Mouse (Mus musculus) cerebellum, postnatal 25 days (tissue): ENCODE measurements around the gene Slc12a4.
A peak's percentile ranks its signal among the peaks of the same experiment; 100 is the strongest.
"Not testable (repeated sequence)": the region's sequence is repeated elsewhere in the genome, so short reads cannot be mapped to it uniquely, and the experiment has no call there.

ENCODE experiments used
- DNase-seq, 2 experiments: peaks; one replicate each; pipeline ENCODE4 v3.0.0; 2021; ENCODE audit warnings: mixed read lengths in 2 of 2

Gene Slc12a4

GRCm38 (mm10) chr8:105965905-105966341 lies at the start of gene Slc12a4:
Slc12a4 (minus strand) TSS chr8:105966097.
- DNase-seq, result peak in 1 of 2 experiments; percentile 56

- DNase-seq, result not testable (repeated sequence)
Observed at GRCm38 (mm10) chr8:106012203-106012602, 46.3 kb upstream of the Slc12a4 start.

GRCm38 (mm10) chr8:106011643-106011986 lies 45.7 kb upstream of the Slc12a4 start, which contains the start of gene Ddx28:
Ddx28 (minus strand) TSS chr8:106011882.
- DNase-seq, result no peak

- DNase-seq, result peak; percentile 97 to 98
Observed at GRCm38 (mm10) chr8:106010748-106011642, 45.1 kb upstream of the Slc12a4 start.

GRCm38 (mm10) chr8:106007891-106008290 lies 42.0 kb upstream of the Slc12a4 start:
- DNase-seq, result not testable (repeated sequence)

GRCm38 (mm10) chr8:106007135-106007534 lies 41.2 kb upstream of the Slc12a4 start:
- no peak for DNase-seq

GRCm38 (mm10) chr8:106006413-106006812 lies 40.5 kb upstream of the Slc12a4 start:
- DNase-seq, result peak in 1 of 2 experiments; percentile 37

GRCm38 (mm10) chr8:106005875-106006274 lies 40.0 kb upstream of the Slc12a4 start, which contains the start of gene Dpep2nb:
Dpep2nb (minus strand) TSS chr8:106005975.
- no peak for DNase-seq

GRCm38 (mm10) chr8:106004538-106005207 lies 38.8 kb upstream of the Slc12a4 start:
- DNase-seq, result no peak

GRCm38 (mm10) chr8:106001908-106002307 lies 36.0 kb upstream of the Slc12a4 start:
- peak; percentile 78 to 88 for DNase-seq

- no peak for DNase-seq
Observed at GRCm38 (mm10) chr8:105998971-105999370, 33.1 kb upstream of the Slc12a4 start.

GRCm38 (mm10) chr8:105996359-105996758 lies 30.5 kb upstream of the Slc12a4 start:
- no peak for DNase-seq

- no peak for DNase-seq
Observed at GRCm38 (mm10) chr8:105993226-105993625, 27.3 kb upstream of the Slc12a4 start.

GRCm38 (mm10) chr8:105992499-105992898 lies 26.6 kb upstream of the Slc12a4 start:
- DNase-seq, result no peak

- no peak for DNase-seq
Observed at GRCm38 (mm10) chr8:105991546-105991945, 25.6 kb upstream of the Slc12a4 start.

- DNase-seq, result peak; percentile 82 to 90
Observed at GRCm38 (mm10) chr8:105990856-105991387, 25.0 kb upstream of the Slc12a4 start, which contains the start of gene Dus2. Dus2 (plus strand) TSS chr8:105991337.

- peak; percentile 46 to 62 for DNase-seq
Observed at GRCm38 (mm10) chr8:105988546-105988945, 22.6 kb upstream of the Slc12a4 start.

GRCm38 (mm10) chr8:105983406-105983805 lies 17.5 kb upstream of the Slc12a4 start:
- not testable (repeated sequence) for DNase-seq

GRCm38 (mm10) chr8:105981146-105981545 lies 15.2 kb upstream of the Slc12a4 start:
- no peak for DNase-seq

- DNase-seq, result no peak
Observed at GRCm38 (mm10) chr8:105979325-105979724, 13.4 kb upstream of the Slc12a4 start, which contains the start of gene Dpep3. Dpep3 (minus strand) TSS chr8:105979429.

- no peak for DNase-seq
Observed at GRCm38 (mm10) chr8:105975363-105975762, 9.5 kb upstream of the Slc12a4 start.

- DNase-seq, result no peak
Observed at GRCm38 (mm10) chr8:105971019-105971720, 5.3 kb upstream of the Slc12a4 start.
